Mouse (Mus musculus) liver, postnatal 0 days (tissue): ENCODE measurements around the gene Gmeb1. TPM values are rescaled to one million over a fixed set of nuclear protein-coding genes. Genes with fewer than 3 reads are reported as not detected.

Experiments used
- ATAC-seq: fragments of 200-750 bp; cut with Nextera tagmentation; 2 replicates; pipeline ENCODE4 v1.8.0; 2017; ENCODE audit warnings: mild to moderate bottlenecking, moderate library complexity
- DNase-seq: peaks from one replicate; pipeline ENCODE4 v3.0.0-alpha.2; 2016
- H3K27ac ChIP-seq: fragments of 300-500 bp; sonication (generic); 2 replicates; pipeline ENCODE4 v1.5.1; 2014; ENCODE audit warnings: antibody characterized with exemption, moderate library complexity, mild to moderate bottlenecking, low read depth
- H3K27me3 ChIP-seq: fragments of 300-500 bp; sonication (generic); 2 replicates; pipeline ENCODE4 v1.6.1; 2014; ENCODE audit warnings: low read length, control low read depth, mixed read lengths; ENCODE audit not compliant: insufficient read depth
- H3K36me3 ChIP-seq: fragments of 300-500 bp; sonication (generic); replicated peaks from 2 replicates; pipeline ENCODE4 v1.6.1; 2014; ENCODE audit warnings: mild to moderate bottlenecking, control low read depth, low read length, moderate library complexity, mixed read lengths; ENCODE audit not compliant: insufficient read depth
- H3K4me1 ChIP-seq: fragments of 300-500 bp; sonication (generic); 2 replicates; pipeline ENCODE4 v1.6.1; 2014; ENCODE audit warnings: antibody characterized with exemption, mild to moderate bottlenecking, control low read depth; ENCODE audit not compliant: insufficient read depth
- H3K4me2 ChIP-seq: fragments of 300-500 bp; sonication (generic); 2 replicates; pipeline ENCODE4 v1.6.1; 2014; ENCODE audit warnings: low read depth, mild to moderate bottlenecking, low read length, moderate library complexity, mixed read lengths
- H3K4me3 ChIP-seq: fragments of 300-500 bp; sonication (generic); 2 replicates; pipeline ENCODE4 v1.5.1; 2014; ENCODE audit warnings: low read depth, low read length
- H3K9ac ChIP-seq: fragments of 300-500 bp; sonication (generic); replicated peaks from 2 replicates; pipeline ENCODE4 v1.6.1; 2014; ENCODE audit warnings: mild to moderate bottlenecking, moderate library complexity
- H3K9me3 ChIP-seq: fragments of 300-500 bp; sonication (generic); 2 replicates; pipeline ENCODE4 v1.6.1; 2016; ENCODE audit warnings: mild to moderate bottlenecking, control low read depth, low read length, mixed read lengths
- CTCF ChIP-seq: sonication (generic); IDR thresholded peaks from 2 replicates; pipeline ENCODE4 v1.5.1; 2016; ENCODE audit warnings: antibody characterized with exemption, low read depth
- EP300 ChIP-seq: IDR thresholded peaks from 2 replicates; pipeline ENCODE4 v1.6.1; 2016; ENCODE audit warnings: antibody characterized with exemption, low read depth, mild to moderate bottlenecking
- WGBS: fragments of 180-500 bp; shearing (Covaris S2); extraction: QIAGEN DNeasy Blood & Tissue Kit; methylation state at CpG from one replicate; pipeline ENCODE4 v1.1.7; 2014; ENCODE audit not compliant: insufficient replicate concordance; 5-methylcytosine and 5-hydroxymethylcytosine counted together
- polyA plus RNA-seq: library from polyadenylated mRNA; unstranded; fragments of >200 nt; fragmentation: Nextera tagmentation; extraction: Ambion mirVana; gene quantifications from 2 replicates; pipeline ENCODE4 v1.2.1, GENCODE M21; 2015

Gmeb1 gene
- 6.9 and 8.9 TPM in 2 replicates for polyA plus RNA-seq

DNA sequence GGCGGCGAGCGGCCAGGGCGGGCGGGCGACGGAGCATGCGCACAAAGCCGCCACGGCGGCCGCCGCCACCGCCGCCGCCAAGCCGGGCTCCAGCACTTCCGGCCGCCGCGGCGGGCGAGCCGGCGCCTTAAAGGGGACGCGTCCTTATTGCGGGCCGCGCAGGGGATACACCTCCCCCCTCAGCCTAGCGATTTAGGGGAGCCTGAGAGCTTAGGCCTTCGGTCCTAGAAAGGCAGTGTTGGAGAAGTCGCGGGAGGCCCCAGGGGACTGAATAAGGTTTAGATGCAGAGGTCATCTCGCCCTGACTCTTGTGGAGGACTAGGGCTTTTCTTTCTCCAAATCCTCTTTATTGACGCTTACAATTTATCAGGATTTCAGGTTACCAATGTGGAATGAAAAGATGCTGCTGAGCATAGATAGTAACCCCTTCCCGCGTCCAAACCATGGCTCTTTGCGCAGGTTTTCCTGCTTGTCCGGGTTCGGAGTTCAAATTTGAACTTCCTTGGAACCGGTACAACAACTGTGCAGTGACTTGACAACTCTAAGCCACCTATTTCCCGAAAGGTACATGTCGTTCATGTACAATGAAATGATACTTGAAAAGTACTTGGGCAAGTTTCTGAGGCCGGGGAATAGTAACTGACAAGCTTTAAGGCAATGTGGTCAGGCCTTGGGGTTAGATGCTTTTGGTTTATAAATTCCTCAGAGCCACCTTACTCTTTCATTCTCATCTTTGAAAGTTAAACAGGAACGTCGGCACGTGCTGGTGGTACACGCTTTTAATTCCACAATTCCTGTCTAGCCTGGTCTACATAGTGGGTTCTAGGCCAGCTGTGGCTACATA, at the start of gene Gmeb1:
Gmeb1 (minus strand) TSS at position 89 of the 844 bp plus-strand sequence.
- Histone ChIP-seq H3K9me3 (no peaks in the 10 kb centered on the region), H3K36me3 (no peaks in the 10 kb centered on the region; the same call in 1 of the 2 replicates), H3K27me3 (no peaks in the 10 kb centered on the region), H3K4me2 (peak within 1 kb of the TSS; percentile 90), H3K27ac (peak within 1 kb of the TSS; percentile 94), H3K4me3 (peak within 1 kb of the TSS; percentile 76), H3K9ac (peak within 1 kb of the TSS; percentile 87), H3K4me1 (peaks cover 18% of the 10 kb centered on the region)
- ATAC-seq, result peak; percentile 88
- peak; percentile 84 for DNase-seq
- 13% methylated on average over 31 of the region's 49 CpGs for WGBS
- no peak for TF ChIP-seq CTCF
- TF ChIP-seq EP300, result no peak

DNA sequence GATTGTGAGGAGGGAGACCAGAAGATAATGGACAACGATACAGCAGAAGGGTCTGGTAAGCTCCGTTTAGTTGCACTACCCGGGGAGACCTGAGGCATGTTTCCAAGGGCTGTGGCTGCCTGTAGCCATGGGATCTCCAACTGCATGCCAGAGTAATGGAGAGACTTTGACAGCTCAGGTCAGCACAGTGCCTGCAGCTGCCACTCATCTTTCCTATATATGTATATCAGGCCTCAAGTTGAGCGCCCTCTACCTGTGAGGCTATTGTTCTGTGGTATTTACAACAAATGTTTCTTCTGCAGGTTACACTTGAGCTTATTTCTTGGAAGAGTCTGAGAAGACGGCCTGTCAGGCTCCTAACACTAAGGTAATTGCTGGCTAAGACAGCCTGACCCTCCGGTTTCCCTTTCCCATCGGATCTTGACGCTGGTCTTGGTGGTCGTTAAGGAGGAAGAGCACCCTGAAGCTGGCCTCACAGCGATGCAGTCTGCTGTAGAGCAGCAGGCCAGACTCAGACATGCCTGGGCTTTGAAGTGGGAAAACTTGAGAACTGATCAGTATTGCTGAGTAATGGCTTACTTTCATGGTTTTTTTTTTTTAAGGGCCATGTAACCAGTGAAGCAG, 48.6 kb upstream of the Gmeb1 start:
- H3K9ac ChIP-seq, result peak overlapping the region; percentile 81

GRCm38 (mm10) chr4:132309140-132309848, 47.9 kb upstream of the Gmeb1 start:
- Histone ChIP-seq H3K4me2 (peak overlapping the region; percentile 80), H3K9me3 (no peaks in the 10 kb centered on the region), H3K36me3 (peaks cover 30% of the 10 kb centered on the region), H3K27ac (peak overlapping the region; percentile 71), H3K9ac (peak overlapping the region; percentile 81), H3K4me1 (peaks cover 12% of the 10 kb centered on the region), H3K4me3 (peak overlapping the region; percentile 79), H3K27me3 (no peaks in the 10 kb centered on the region)
- 0 out of 2 replicates have a peak, but pooled peaks have one; percentile 17 for ATAC-seq
- peak; percentile 41 for DNase-seq
- WGBS, result under 1% methylated on average over 15 of the region's 15 CpGs
- TF ChIP-seq EP300 (no peak), CTCF (no peak)

More for the DNA sequence above, 48.6 kb upstream of the Gmeb1 start:
- Histone ChIP-seq H3K4me2 (peak overlapping the region; percentile 80), H3K4me1 (peaks cover 12% of the 10 kb centered on the region), H3K27ac (peak overlapping the region; percentile 71), H3K27me3 (no peaks in the 10 kb centered on the region), H3K9me3 (no peaks in the 10 kb centered on the region), H3K4me3 (peak overlapping the region; percentile 79), H3K36me3 (peaks cover 30% of the 10 kb centered on the region)
- ATAC-seq (peak; percentile 9; the same call in 1 of the 2 replicates), DNase-seq (peak; percentile 62)
- WGBS, result 23% methylated on average over 10 of the region's 10 CpGs
- TF ChIP-seq CTCF, result peak; percentile 80
- TF ChIP-seq EP300, result no peak

- peak overlapping the region; percentile 80 for H3K4me2 ChIP-seq
- peak overlapping the region; percentile 79 for H3K4me3 ChIP-seq
- H3K4me1 ChIP-seq, result peaks cover 12% of the 10 kb centered on the region
- TF ChIP-seq EP300 (no peak; the same call in 1 of the 2 replicates), CTCF (0 out of 2 replicates have a peak, but pooled peaks have one; percentile 13)
- H3K27me3 ChIP-seq, result no peaks in the 10 kb centered on the region
- WGBS, result under 1% methylated on average over 41 of the region's 41 CpGs
- H3K9me3 ChIP-seq, result no peaks in the 10 kb centered on the region
- DNase-seq, result peak; percentile 87
- peak; percentile 90 for ATAC-seq
- peaks cover 27% of the 10 kb centered on the region for H3K36me3 ChIP-seq
- H3K9ac ChIP-seq, result peak overlapping the region; percentile 81
- peak overlapping the region; percentile 71 for H3K27ac ChIP-seq
Observed at GRCm38 (mm10) chr4:132308437-132309139, 47.2 kb upstream of the Gmeb1 start.

DNA sequence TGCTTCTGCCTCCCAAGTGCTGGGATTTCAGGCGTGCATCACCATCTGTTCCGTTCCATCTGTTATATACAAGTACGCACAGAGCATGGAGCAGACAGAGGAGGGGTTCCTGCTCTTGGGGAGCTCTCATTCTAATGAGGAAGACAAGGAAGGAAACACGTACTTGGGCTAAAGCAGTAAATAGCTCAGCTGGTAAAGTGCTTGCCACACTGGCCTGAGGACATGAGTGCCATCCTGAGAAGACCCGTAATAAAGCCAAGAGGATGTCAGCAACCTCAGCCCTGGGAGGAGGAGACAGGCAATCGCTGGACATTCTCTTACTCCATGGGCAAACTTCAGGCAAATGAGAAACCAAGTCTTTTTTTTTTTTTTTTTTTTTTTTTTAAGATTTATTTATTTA, 44.6 kb upstream of the Gmeb1 start:
- Histone ChIP-seq H3K4me2 (no peak overlapping the region), H3K27me3 (no peaks in the 10 kb centered on the region), H3K27ac (peak overlapping the region; percentile 19; the same call in 1 of the 2 replicates), H3K9me3 (no peaks in the 10 kb centered on the region), H3K4me3 (no peak overlapping the region), H3K4me1 (peaks cover 16% of the 10 kb centered on the region), H3K9ac (no peak overlapping the region), H3K36me3 (peaks cover 13% of the 10 kb centered on the region)
- TF ChIP-seq CTCF (no peak), EP300 (no peak)
- 42% methylated on average over 6 of the region's 6 CpGs for WGBS
- ATAC-seq, result no peak
- no peak for DNase-seq
